Mouse (Mus musculus) brain, adult 10 weeks (tissue): ENCODE results near the gene Olfr1215. TPM values are rescaled to one million over a fixed set of nuclear protein-coding genes. Genes with fewer than 3 reads are reported as not detected.

Source experiments
- polyA plus RNA-seq: library from polyadenylated mRNA; stranded (reverse); fragments of 350-450 nt; fragmentation: Illumina TruSeq; extraction: RNeasy Lipid Tissue Mini Kit (QIAGEN cat#74804); gene quantifications from one replicate; pipeline ENCODE4 v1.2.3, GENCODE M21; 2015; ENCODE audit warnings: low read depth, low replicate concordance

Olfr1215 gene
- polyA plus RNA-seq: not detected

GRCm38 (mm10) chr2:89006873-89007272 lies at the start of gene Olfr1215:
Gene Olfr1215 (minus strand): TSS chr2:89006973.

GRCm38 (mm10) chr2:89031965-89032364 lies 25.2 kb upstream of the Olfr1215 start, which contains the start of gene Olfr1217:
Gene Olfr1217 (minus strand): TSS chr2:89032065.

GRCm38 (mm10) chr2:89018240-89018639 lies 11.5 kb upstream of the Olfr1215 start, which contains the start of gene Olfr1216:
Gene Olfr1216 (minus strand): TSS chr2:89018340.

GRCm38 (mm10) chr2:88992553-88992952 lies 14.2 kb downstream of the Olfr1215 start, which contains the start of gene Olfr1214:
Gene Olfr1214 (minus strand): TSS chr2:88992653.

DNA sequence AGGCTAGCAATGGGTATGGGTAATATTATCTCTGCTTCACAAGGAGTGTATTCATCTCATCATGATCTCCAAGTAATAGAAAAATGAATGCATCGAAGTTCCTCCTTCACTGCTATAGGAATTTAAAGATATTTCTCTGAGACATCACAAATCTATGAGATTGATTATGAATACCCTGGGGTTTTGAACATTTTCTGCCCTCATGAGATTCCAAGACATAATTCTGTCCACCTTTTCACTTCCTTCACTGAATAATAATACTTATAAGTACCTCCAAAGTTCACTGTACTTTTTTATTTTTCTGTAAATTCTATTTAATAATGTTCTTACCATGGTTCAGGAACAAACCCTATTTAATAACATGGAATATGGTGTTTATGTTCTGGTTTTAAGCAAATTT lies 26.6 kb downstream of the Olfr1215 start, which contains the start of gene Gm13762:
Gm13762 (minus strand) TSS at position 101 of the 400 bp plus-strand sequence.

GRCm38 (mm10) chr2:88953669-88954068 lies 53.1 kb downstream of the Olfr1215 start, which contains the start of gene Olfr1212:
Gene Olfr1212 (plus strand): TSS chr2:88953969.

Other genes with a start within 250 kb of the Olfr1215 start
- not detected for gene Olfr1199, start 246.5 kb downstream of the Olfr1215 start, polyA plus RNA-seq
- gene Olfr1200, start 236.5 kb downstream of the Olfr1215 start, polyA plus RNA-seq: not detected
- gene Olfr1201, start 213.9 kb downstream of the Olfr1215 start, polyA plus RNA-seq: not detected
- gene Olfr1202, start 192.5 kb downstream of the Olfr1215 start, polyA plus RNA-seq: not detected
- not detected for gene Olfr1205, start 177.2 kb downstream of the Olfr1215 start, polyA plus RNA-seq
- not detected for gene Olfr1204, start 157.7 kb downstream of the Olfr1215 start, polyA plus RNA-seq
- not detected for gene Olfr1206, start 143.7 kb downstream of the Olfr1215 start, polyA plus RNA-seq
- gene Olfr1208, start 104.7 kb downstream of the Olfr1215 start, polyA plus RNA-seq: not detected
- not detected for gene Olfr1209, start 91.8 kb downstream of the Olfr1215 start, polyA plus RNA-seq
- not detected for gene Olfr1211, start 68.9 kb downstream of the Olfr1215 start, polyA plus RNA-seq
- gene Olfr1212, start 53.0 kb downstream of the Olfr1215 start, polyA plus RNA-seq: not detected
- gene Gm13762, start 26.7 kb downstream of the Olfr1215 start, polyA plus RNA-seq: not detected
- gene Olfr1214, start 14.3 kb downstream of the Olfr1215 start, polyA plus RNA-seq: not detected
- gene Olfr1216, start 11.4 kb upstream of the Olfr1215 start, polyA plus RNA-seq: not detected
- gene Olfr1217, start 25.1 kb upstream of the Olfr1215 start, polyA plus RNA-seq: not detected
- not detected for gene Olfr1218, start 54.2 kb upstream of the Olfr1215 start, polyA plus RNA-seq
- gene Olfr1219, start 76.5 kb upstream of the Olfr1215 start, polyA plus RNA-seq: not detected
- not detected for gene Olfr1220, start 99.9 kb upstream of the Olfr1215 start, polyA plus RNA-seq
- not detected for gene Olfr1221, start 110.3 kb upstream of the Olfr1215 start, polyA plus RNA-seq
- gene Olfr1222, start 126.1 kb upstream of the Olfr1215 start, polyA plus RNA-seq: not detected
- gene Olfr1223, start 144.6 kb upstream of the Olfr1215 start, polyA plus RNA-seq: not detected
- gene Olfr1224-ps1, start 157.1 kb upstream of the Olfr1215 start, polyA plus RNA-seq: not detected
- gene Olfr1225, start 167.7 kb upstream of the Olfr1215 start, polyA plus RNA-seq: not detected
- gene Olfr1226, start 193.1 kb upstream of the Olfr1215 start, polyA plus RNA-seq: not detected
- not detected for gene Olfr1228, start 247.1 kb upstream of the Olfr1215 start, polyA plus RNA-seq